In the genomic region with DNA sequence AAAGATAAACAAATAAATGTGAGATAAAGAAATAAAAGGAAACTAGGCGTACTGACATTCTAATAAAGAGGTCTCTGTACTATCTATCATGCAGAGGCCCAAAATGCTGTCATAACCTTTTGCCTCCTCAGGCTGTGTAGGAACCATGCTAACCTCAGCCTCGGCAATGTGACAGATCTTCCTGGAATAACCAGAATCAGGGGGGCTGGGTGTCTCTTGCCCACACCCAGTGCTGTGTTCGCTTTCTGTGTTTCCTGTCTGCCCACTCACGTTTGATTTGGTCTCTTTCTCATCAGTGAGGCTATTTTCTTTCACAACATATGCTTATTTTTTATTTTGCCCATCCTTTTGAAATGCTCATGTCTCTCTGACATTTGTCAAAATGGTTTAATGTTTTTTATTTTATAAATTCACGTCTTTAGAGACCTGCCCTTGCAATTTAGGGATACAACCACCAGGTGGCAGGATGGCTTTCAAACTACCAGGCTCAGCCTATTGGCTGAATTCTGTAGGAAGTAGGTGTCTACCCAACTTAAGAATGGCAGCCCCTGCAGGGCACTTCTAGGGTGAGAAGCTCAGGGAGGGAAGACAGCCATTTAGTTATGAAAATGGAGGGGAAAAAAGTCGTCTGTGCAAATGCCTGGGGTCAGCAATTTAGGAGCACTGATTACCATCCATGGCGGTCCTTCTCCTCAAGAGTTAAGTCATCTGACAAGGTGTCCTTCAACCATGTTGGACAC, we compare ENCODE assay signal across 9 mouse cellular contexts.
A peak's percentile ranks its signal among the peaks of the same experiment; 100 is the strongest.
DNase-seq lines count a peak whose midpoint lies in the region; ATAC-seq lines count a peak whose summit lies in the region.
"Had no signal": no experiment of that assay in that cellular context is flagged by ENCODE, and none has a peak within 500 bp of the region (broad histone marks: within the 10 kb centered on the region; RNA-seq: fewer than 3 reads in every experiment).

No protein-coding gene starts in this region.

- peak; percentile 78 for ATAC-seq in common myeloid progenitor, adult 5-6 weeks (replicated peaks; ENCODE audit: low read depth, poor library complexity, severe bottlenecking)
- no peak for ATAC-seq in neural tube, embryonic 11.5 days (ENCODE audit: insufficient read depth, low FRiP score, low TSS enrichment)
- no peak for ATAC-seq in monocyte, adult 5-6 weeks (replicated peaks; ENCODE audit: insufficient number of reproducible peaks, low FRiP score, low TSS enrichment, poor library complexity, severe bottlenecking)

- H3K27me3 ChIP-seq in neural tube, embryonic 11.5 days (ENCODE audit: control insufficient read depth, insufficient read depth, low read length), result no peaks in the 10 kb centered on the region
- H3K27me3 ChIP-seq: midbrain, embryonic 12.5 days had no signal

- no peak overlapping the region for H3K4me2 ChIP-seq in neural tube, embryonic 11.5 days (ENCODE audit: low read depth)
- H3K4me2 ChIP-seq: midbrain, embryonic 12.5 days had no signal

- H3K36me3 ChIP-seq in neural tube, embryonic 11.5 days (ENCODE audit: control insufficient read depth, insufficient read depth, low read length), result no peaks in the 10 kb centered on the region
- H3K36me3 ChIP-seq: midbrain, embryonic 12.5 days had no signal

- DNase-seq in gastrocnemius, adult 18-20 months (ENCODE audit: low spot score), result peak; percentile 9
- DNase-seq in gastrocnemius, postnatal 4 days (ENCODE audit: low spot score in 2 of 2), result no peak
- DNase-seq in urinary bladder, postnatal 14 days (ENCODE audit: low spot score), result peak; percentile 26
- DNase-seq in urinary bladder, adult 2 months (ENCODE audit: low spot score), result no peak
- peak; percentile 35 to 52 for DNase-seq in kidney, postnatal 25 days
- peak; percentile 37 for DNase-seq in neural tube, embryonic 11.5 days (ENCODE audit: low spot score)

- 71% methylated on average over 7 of the region's 7 CpGs for WGBS in neural tube, embryonic 11.5 days

- H3K27ac ChIP-seq in neural tube, embryonic 11.5 days (ENCODE audit: low read depth, low read length), result no peak overlapping the region
- H3K27ac ChIP-seq: midbrain, embryonic 12.5 days had no signal

- no peaks in the 10 kb centered on the region for H3K9me3 ChIP-seq in neural tube, embryonic 11.5 days (ENCODE audit: control insufficient read depth, low read length)
- H3K9me3 ChIP-seq: midbrain, embryonic 12.5 days had no signal

- H3K9ac ChIP-seq in neural tube, embryonic 11.5 days (ENCODE audit: low read length), result no peak overlapping the region
- H3K9ac ChIP-seq: midbrain, embryonic 12.5 days had no signal

- no peak overlapping the region for H3K4me3 ChIP-seq in neural tube, embryonic 11.5 days (ENCODE audit: low read depth, low read length)
- H3K4me3 ChIP-seq: midbrain, embryonic 12.5 days had no signal

- H3K4me1 ChIP-seq in neural tube, embryonic 11.5 days (ENCODE audit: control insufficient read depth, insufficient read depth, low read length), result no peaks in the 10 kb centered on the region
- H3K4me1 ChIP-seq: midbrain, embryonic 12.5 days had no signal

Comparison
In these comparisons a context has a peak if more than half of its experiments do, and no peak if none do; other contexts are left out.
1. DNase-seq: peak in gastrocnemius, adult 18-20 months (single experiment), urinary bladder, postnatal 14 days (single experiment), kidney, postnatal 25 days (2 of 2) and neural tube, embryonic 11.5 days (single experiment); none in gastrocnemius, postnatal 4 days (0 of 2) and urinary bladder, adult 2 months (single experiment).